Mouse (Mus musculus) left cerebral cortex, postnatal 36 days (tissue): Measurements from ENCODE around the gene 2310034G01Rik. TPM values are rescaled to one million over a fixed set of nuclear protein-coding genes. Genes with fewer than 3 reads are reported as not detected.

ENCODE experiments used
- DNase-seq, 2 experiments: peaks; one replicate each; pipeline ENCODE4 v3.0.0; 2021 to 2022; ENCODE audit warnings: low spot score in 2 of 2, mixed read lengths in 1 of 2
- intact Hi-C: fragments of 180-260 bp; cut with DNase I; formaldehyde crosslinking; loops from one replicate; pipeline ENCODE4 v1.15.1; 2025
- microRNA-seq: library from miRNA; unstranded; fragments of <30 nt; microRNA quantifications from one replicate; pipeline ENCODE4 v1.2.0, GENCODE M21; 2022
- total RNA-seq, 2 experiments: library from RNA; stranded (reverse); gene quantifications; 2 replicates each; pipeline ENCODE4 v1.2.3; 2021

The 2310034G01Rik gene
- total RNA-seq, 2 experiments from 2014 or later: 0.62 to 0.68 TPM

DNA sequence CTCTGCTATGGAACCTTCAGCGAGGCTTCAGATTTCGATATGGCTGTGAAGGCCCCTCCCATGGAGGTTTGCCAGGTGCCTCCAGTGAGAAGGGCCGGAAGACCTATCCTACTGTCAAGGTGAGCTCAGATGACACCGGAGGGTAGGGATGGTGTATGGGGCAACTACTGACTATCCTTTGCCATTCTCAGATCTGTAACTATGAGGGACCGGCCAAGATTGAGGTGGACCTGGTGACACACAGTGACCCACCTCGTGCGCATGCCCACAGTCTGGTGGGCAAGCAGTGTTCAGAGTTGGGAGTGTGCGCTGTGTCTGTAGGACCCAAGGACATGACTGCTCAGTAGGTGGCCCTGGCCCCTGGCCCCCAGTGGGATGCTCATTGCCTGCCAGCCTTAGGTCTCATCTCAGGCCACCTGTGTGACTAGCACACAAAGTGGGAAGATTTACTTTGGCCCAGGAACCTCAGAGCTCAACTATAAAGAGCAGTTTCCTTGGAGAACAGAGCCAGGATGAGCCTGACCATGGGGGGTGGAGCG is 43.3 kb downstream of the 2310034G01Rik start:
- peak in 1 of 2 experiments; percentile 3 for DNase-seq
- intact Hi-C loops: no loop called here

GRCm38 (mm10) chr19:46306268-46306610 is 43.9 kb downstream of the 2310034G01Rik start:
- intact Hi-C loops: no loop called here
- DNase-seq: no peak

DNA sequence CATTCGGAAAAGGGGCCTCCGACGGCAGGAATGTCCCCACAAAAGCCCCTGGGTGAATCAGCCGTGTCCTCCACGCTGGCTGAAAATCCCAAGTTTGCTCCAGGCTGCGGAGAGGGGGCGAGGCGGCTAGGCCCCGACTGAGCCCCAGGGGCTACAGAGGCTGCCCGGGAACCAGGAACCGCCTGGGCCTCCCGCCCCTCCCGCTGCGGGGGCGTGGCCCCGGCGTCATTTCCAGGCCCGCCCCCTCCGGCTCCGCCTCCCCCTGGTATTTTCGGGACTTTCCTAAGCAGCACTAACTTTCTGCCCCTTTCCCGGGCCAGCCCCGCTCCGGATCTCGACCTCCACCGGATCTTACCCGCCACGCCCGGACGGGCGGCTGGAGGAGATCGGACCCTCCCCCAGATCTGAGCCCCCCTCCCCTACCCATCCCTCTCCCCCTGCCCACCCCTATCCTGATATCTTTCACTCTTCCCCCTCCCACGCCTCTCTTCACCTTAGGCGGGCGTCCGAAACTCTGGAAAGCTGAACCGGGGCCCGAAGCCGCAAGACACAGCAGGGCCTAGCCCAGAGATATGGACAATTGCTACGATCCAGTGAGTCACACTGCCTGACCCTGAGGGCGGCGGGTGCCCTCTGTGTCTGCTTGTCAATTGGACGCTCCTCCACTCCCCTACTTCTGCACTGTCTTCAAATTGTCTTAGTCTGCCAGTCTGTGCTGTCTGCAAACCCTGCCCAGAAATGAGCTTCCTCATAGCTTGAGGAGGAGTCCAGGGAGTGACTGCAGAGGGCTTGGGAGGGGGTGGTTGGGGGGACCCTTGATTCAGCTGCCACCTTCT is 44.5 kb downstream of the 2310034G01Rik start:
- intact Hi-C loops: no loop called here
- DNase-seq: peak in 1 of 2 experiments; percentile 55

GRCm38 (mm10) chr19:46304908-46305333 is 45.2 kb downstream of the 2310034G01Rik start:
- intact Hi-C loops: no loop called here
- no peak for DNase-seq

DNA sequence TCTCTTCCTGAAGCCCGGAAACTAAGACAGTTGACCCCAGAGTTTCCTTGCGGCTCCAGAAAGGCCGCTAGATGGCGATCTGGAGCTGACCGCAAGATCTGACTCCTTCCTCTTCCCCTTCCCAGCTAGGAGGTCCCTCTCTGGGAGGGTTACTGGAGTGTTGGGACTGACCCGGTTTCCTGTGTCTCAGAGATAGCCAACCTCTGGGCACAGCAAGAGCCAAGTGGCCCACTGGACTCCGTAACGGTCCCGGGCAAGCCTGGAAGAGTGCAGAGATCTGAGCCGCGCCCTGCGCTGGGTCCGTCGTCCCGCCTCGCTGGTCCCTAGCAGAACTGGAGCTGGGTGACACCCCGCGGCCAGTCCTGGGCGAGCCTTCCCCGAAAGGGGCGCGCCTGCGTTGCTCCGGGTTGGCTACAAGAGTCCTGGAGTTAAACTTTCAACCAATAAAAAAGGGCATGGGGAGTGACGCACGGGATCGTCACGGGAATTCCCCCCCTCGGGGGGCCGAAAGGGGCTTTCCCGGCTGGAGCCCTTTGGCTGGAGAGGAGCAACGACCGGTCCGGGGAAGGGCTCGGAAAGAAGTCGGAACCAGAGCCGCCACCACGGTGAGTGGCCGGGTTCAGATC is 45.8 kb downstream of the 2310034G01Rik start, which contains the start of gene Nfkb2:
Gene Nfkb2, plus strand, starts transcription at position 105 of the 626 bp plus-strand sequence.
- intact Hi-C loops: no loop called here
- peak; percentile 75 to 82 for DNase-seq

- intact Hi-C loops: no loop called here
- DNase-seq: no peak
These were observed 46.6 kb downstream of the 2310034G01Rik start for GRCm38 (mm10) chr19:46303251-46304215.

- DNase-seq: no peak
- intact Hi-C loops: no loop called here
These were observed 47.6 kb downstream of the 2310034G01Rik start for GRCm38 (mm10) chr19:46302551-46302950.

GRCm38 (mm10) chr19:46300294-46301045 is 49.6 kb downstream of the 2310034G01Rik start:
- no peak for DNase-seq
- intact Hi-C loops: no loop called here

Small RNA genes within 50 kb of the gene (microRNA-seq; reads per million reads assigned to microRNA genes)
- 1.8 reads per million for gene Mir146b

Other genes with a start within 250 kb of the 2310034G01Rik start
- gene Elovl3, start 218.4 kb downstream of the 2310034G01Rik start, total RNA-seq: not detected
- gene Pitx3, start 202.0 kb downstream of the 2310034G01Rik start, total RNA-seq: not detected
- 10 to 100 TPM; 91.1 to 99.0 TPM for gene Gbf1, start 197.8 kb downstream of the 2310034G01Rik start, total RNA-seq
- 1 to 10 TPM; 2.1 to 2.9 TPM for gene Nfkb2, start 46.0 kb downstream of the 2310034G01Rik start, total RNA-seq
- 100 to 1,000 TPM; 614 to 671 TPM for gene Psd, start 23.1 kb downstream of the 2310034G01Rik start, total RNA-seq
- 10 to 100 TPM; 26.7 to 28.7 TPM for gene Fbxl15, start 22.1 kb downstream of the 2310034G01Rik start, total RNA-seq
- gene Cuedc2, start 11.6 kb downstream of the 2310034G01Rik start, total RNA-seq: 100 to 1,000 TPM; 166 to 216 TPM
- 10 to 100 TPM; 25.6 to 27.8 TPM for gene Mfsd13a, start 9.2 kb downstream of the 2310034G01Rik start, total RNA-seq
- gene Actr1a, start 45.4 kb upstream of the 2310034G01Rik start, total RNA-seq: 100 to 1,000 TPM; 175 to 195 TPM
- gene Sufu, start 46.6 kb upstream of the 2310034G01Rik start, total RNA-seq: 10 to 100 TPM; 18.3 to 18.6 TPM
- gene Trim8, start 151.4 kb upstream of the 2310034G01Rik start, total RNA-seq: 100 to 1,000 TPM; 109 to 114 TPM
- 100 to 1,000 TPM; 112 to 120 TPM for gene Arl3, start 222.9 kb upstream of the 2310034G01Rik start, total RNA-seq
- gene Sfxn2, start 223.1 kb upstream of the 2310034G01Rik start, total RNA-seq: 1 to 10 TPM; 4.3 to 7.1 TPM
- 10 to 100 TPM; 34.2 to 38.3 TPM for gene Wbp1l, start 248.8 kb upstream of the 2310034G01Rik start, total RNA-seq